Mouse (Mus musculus) liver, embryonic 15.5 days (tissue): Measurements from ENCODE around the gene Rpusd4. TPM values are rescaled to one million over a fixed set of nuclear protein-coding genes. Genes with fewer than 3 reads are reported as not detected.

Experiments
- ATAC-seq: fragments of 200-750 bp; cut with Nextera tagmentation; 2 replicates; pipeline ENCODE4 v1.8.0; 2017; ENCODE audit warnings: moderate number of reproducible peaks, mild to moderate bottlenecking, moderate library complexity; ENCODE audit not compliant: insufficient read depth
- H3K27ac ChIP-seq: fragments of 300-500 bp; sonication (generic); replicated peaks from 2 replicates; pipeline ENCODE4 v1.5.1; 2015; ENCODE audit warnings: mild to moderate bottlenecking, inconsistent platforms
- H3K27me3 ChIP-seq: fragments of 300-500 bp; sonication (generic); 2 replicates; pipeline ENCODE4 v1.6.1; 2015; ENCODE audit warnings: mild to moderate bottlenecking, inconsistent platforms
- H3K36me3 ChIP-seq: fragments of 300-500 bp; sonication (generic); replicated peaks from 2 replicates; pipeline ENCODE4 v1.6.1; 2015; ENCODE audit warnings: moderate library complexity, mild to moderate bottlenecking, inconsistent platforms
- H3K4me1 ChIP-seq: fragments of 300-500 bp; sonication (generic); replicated peaks from 2 replicates; pipeline ENCODE4 v1.6.1; 2015; ENCODE audit warnings: inconsistent platforms
- H3K4me2 ChIP-seq: fragments of 300-500 bp; sonication (generic); 2 replicates; pipeline ENCODE4 v1.6.1; 2015; ENCODE audit warnings: moderate library complexity, mild to moderate bottlenecking, inconsistent platforms
- H3K4me3 ChIP-seq: fragments of 300-500 bp; sonication (generic); replicated peaks from 2 replicates; pipeline ENCODE4 v1.5.1; 2015; ENCODE audit warnings: mild to moderate bottlenecking, inconsistent platforms
- H3K9ac ChIP-seq: fragments of 300-500 bp; sonication (generic); 2 replicates; pipeline ENCODE4 v1.6.1; 2015; ENCODE audit warnings: moderate library complexity, mild to moderate bottlenecking, inconsistent platforms
- H3K9me3 ChIP-seq: fragments of 300-500 bp; sonication (generic); replicated peaks from 2 replicates; pipeline ENCODE4 v1.6.1; 2016; ENCODE audit warnings: inconsistent platforms
- WGBS: fragments of 180-500 bp; shearing (Covaris S2); methylation state at CpG from one replicate; pipeline ENCODE4 v1.1.7; 2015; ENCODE audit warnings: mixed read lengths; ENCODE audit not compliant: insufficient replicate concordance; 5-methylcytosine and 5-hydroxymethylcytosine counted together
- polyA plus RNA-seq: library from polyadenylated mRNA; unstranded; fragments of >200 nt; fragmentation: Nextera tagmentation; extraction: Ambion mirVana; gene quantifications from 2 replicates; pipeline ENCODE4 v1.2.1, GENCODE M21; 2015

The Rpusd4 gene
- 11.5 and 11.7 TPM in 2 replicates for polyA plus RNA-seq

GRCm38 (mm10) chr9:35267146-35267975 is at the start of gene Rpusd4, which contains the start of gene Fam118b:
Gene Rpusd4, plus strand, starts transcription at chr9:35267865.
Gene Fam118b, minus strand, starts transcription at chr9:35267805.
- H3K9ac ChIP-seq: peak within 1 kb of the TSS; percentile 83
- peak within 1 kb of the TSS; percentile 71 for H3K27ac ChIP-seq
- H3K4me2 ChIP-seq: peak within 1 kb of the TSS; percentile 91
- peak; percentile 91 for ATAC-seq
- H3K27me3 ChIP-seq: no peaks in the 10 kb centered on the region
- under 1% methylated on average over 62 of the region's 62 CpGs for WGBS
- peaks cover 70% of the 10 kb centered on the region for H3K4me1 ChIP-seq
- no peaks in the 10 kb centered on the region for H3K9me3 ChIP-seq
- peak within 1 kb of the TSS; percentile 73 for H3K4me3 ChIP-seq
- peaks cover 8% of the 10 kb centered on the region for H3K36me3 ChIP-seq

GRCm38 (mm10) chr9:35217963-35218362 is 49.7 kb upstream of the Rpusd4 start:
- Histone ChIP-seq H3K27me3 (no peaks in the 10 kb centered on the region), H3K4me1 (no peaks in the 10 kb centered on the region), H3K9ac (no peak overlapping the region), H3K36me3 (peaks cover 76% of the 10 kb centered on the region), H3K9me3 (no peaks in the 10 kb centered on the region), H3K27ac (no peak overlapping the region), H3K4me3 (no peak overlapping the region), H3K4me2 (no peak overlapping the region)
- 57% methylated on average over 1 of the region's 1 CpGs for WGBS
- no peak for ATAC-seq

- 87% methylated on average over 3 of the region's 3 CpGs for WGBS
- Histone ChIP-seq H3K9ac (no peak overlapping the region), H3K27ac (no peak overlapping the region), H3K4me2 (no peak overlapping the region), H3K9me3 (no peaks in the 10 kb centered on the region), H3K4me1 (no peaks in the 10 kb centered on the region), H3K36me3 (peaks cover 46% of the 10 kb centered on the region), H3K4me3 (no peak overlapping the region), H3K27me3 (no peaks in the 10 kb centered on the region)
- no peak for ATAC-seq
These were observed 44.2 kb upstream of the Rpusd4 start for GRCm38 (mm10) chr9:35223466-35223865.

GRCm38 (mm10) chr9:35228671-35229070 is 39.0 kb upstream of the Rpusd4 start:
- Histone ChIP-seq H3K27ac (no peak overlapping the region), H3K4me2 (no peak overlapping the region), H3K9me3 (no peaks in the 10 kb centered on the region), H3K36me3 (peaks cover 22% of the 10 kb centered on the region; the same call in 1 of the 2 replicates), H3K9ac (no peak overlapping the region), H3K4me3 (no peak overlapping the region), H3K27me3 (no peaks in the 10 kb centered on the region), H3K4me1 (no peaks in the 10 kb centered on the region)
- no peak for ATAC-seq
- WGBS: 78% methylated on average over 3 of the region's 3 CpGs

GRCm38 (mm10) chr9:35235996-35236395 is 31.7 kb upstream of the Rpusd4 start:
- Histone ChIP-seq H3K36me3 (peaks cover 14% of the 10 kb centered on the region), H3K9me3 (no peaks in the 10 kb centered on the region), H3K4me1 (no peaks in the 10 kb centered on the region), H3K27ac (no peak overlapping the region), H3K9ac (no peak overlapping the region), H3K4me2 (no peak overlapping the region), H3K4me3 (no peak overlapping the region), H3K27me3 (no peaks in the 10 kb centered on the region)
- 69% methylated on average over 3 of the region's 3 CpGs for WGBS
- no peak for ATAC-seq

- H3K4me2 ChIP-seq: no peak overlapping the region
- H3K36me3 ChIP-seq: peaks cover 9% of the 10 kb centered on the region
- H3K9ac ChIP-seq: no peak overlapping the region
- H3K27ac ChIP-seq: no peak overlapping the region
- H3K27me3 ChIP-seq: no peaks in the 10 kb centered on the region
- WGBS: 72% methylated on average over 1 of the region's 1 CpGs
- H3K4me1 ChIP-seq: no peaks in the 10 kb centered on the region
- no peak overlapping the region for H3K4me3 ChIP-seq
- ATAC-seq: no peak
- H3K9me3 ChIP-seq: no peaks in the 10 kb centered on the region
These were observed 29.3 kb upstream of the Rpusd4 start for GRCm38 (mm10) chr9:35238371-35238770.

GRCm38 (mm10) chr9:35238915-35239571 is 28.6 kb upstream of the Rpusd4 start:
- Histone ChIP-seq H3K27me3 (no peaks in the 10 kb centered on the region), H3K4me2 (no peak overlapping the region), H3K4me1 (no peaks in the 10 kb centered on the region), H3K36me3 (peaks cover 6% of the 10 kb centered on the region), H3K4me3 (no peak overlapping the region), H3K9ac (no peak overlapping the region), H3K9me3 (no peaks in the 10 kb centered on the region), H3K27ac (no peak overlapping the region)
- WGBS: 63% methylated on average over 6 of the region's 6 CpGs
- no peak for ATAC-seq

GRCm38 (mm10) chr9:35239734-35240133 is 27.9 kb upstream of the Rpusd4 start:
- no peak overlapping the region for H3K9ac ChIP-seq
- H3K27me3 ChIP-seq: no peaks in the 10 kb centered on the region
- 76% methylated on average over 1 of the region's 1 CpGs for WGBS
- H3K27ac ChIP-seq: no peak overlapping the region
- ATAC-seq: no peak
- H3K4me2 ChIP-seq: no peak overlapping the region
- H3K9me3 ChIP-seq: no peaks in the 10 kb centered on the region
- no peak overlapping the region for H3K4me3 ChIP-seq
- H3K4me1 ChIP-seq: no peaks in the 10 kb centered on the region
- H3K36me3 ChIP-seq: 0 out of 2 replicates have a peak, but pooled peaks cover 3% of the 10 kb centered on the region

GRCm38 (mm10) chr9:35247405-35247804 is 20.3 kb upstream of the Rpusd4 start:
- H3K27ac ChIP-seq: no peak overlapping the region
- WGBS: 85% methylated on average over 2 of the region's 2 CpGs
- no peaks in the 10 kb centered on the region for H3K4me1 ChIP-seq
- H3K27me3 ChIP-seq: no peaks in the 10 kb centered on the region
- H3K4me2 ChIP-seq: no peak overlapping the region
- H3K4me3 ChIP-seq: no peak overlapping the region
- no peak for ATAC-seq
- no peak overlapping the region for H3K9ac ChIP-seq
- H3K36me3 ChIP-seq: no peaks in the 10 kb centered on the region
- H3K9me3 ChIP-seq: no peaks in the 10 kb centered on the region

GRCm38 (mm10) chr9:35249476-35249875 is 18.2 kb upstream of the Rpusd4 start:
- no peaks in the 10 kb centered on the region for H3K4me1 ChIP-seq
- ATAC-seq: no peak

GRCm38 (mm10) chr9:35257365-35257764 is 10.3 kb upstream of the Rpusd4 start:
- H3K9ac ChIP-seq: no peak overlapping the region
- no peaks in the 10 kb centered on the region for H3K27me3 ChIP-seq
- H3K27ac ChIP-seq: no peak overlapping the region
- no peaks in the 10 kb centered on the region for H3K36me3 ChIP-seq
- no peaks in the 10 kb centered on the region for H3K9me3 ChIP-seq
- H3K4me1 ChIP-seq: peaks cover 10% of the 10 kb centered on the region
- ATAC-seq: no peak
- H3K4me3 ChIP-seq: no peak overlapping the region
- 43% methylated on average over 7 of the region's 7 CpGs for WGBS
- H3K4me2 ChIP-seq: no peak overlapping the region; the same call in 1 of the 2 replicates

More at GRCm38 (mm10) chr9:35249476-35249875, 18.2 kb upstream of the Rpusd4 start:
- no peak overlapping the region for H3K4me2 ChIP-seq
- H3K9ac ChIP-seq: no peak overlapping the region
- no peak overlapping the region for H3K4me3 ChIP-seq
- no peaks in the 10 kb centered on the region for H3K9me3 ChIP-seq
- H3K27ac ChIP-seq: no peak overlapping the region
- H3K36me3 ChIP-seq: no peaks in the 10 kb centered on the region
- H3K27me3 ChIP-seq: no peaks in the 10 kb centered on the region
